Mouse (Mus musculus) bone marrow macrophage, adult 2 months (primary cell): ENCODE measurements at regions not wholly inside any gene's neighbourhood (a gene's known extent, or its start where the extent isn't known, plus 50 kb on each side); places are given as distances from the start of the nearest gene placed in this dataset.

Source experiments
- CTCF ChIP-seq: IDR thresholded peaks from 2 replicates; pipeline ENCODE4 v1.5.1; 2012; ENCODE audit warnings: low read depth, mild to moderate bottlenecking, low read length, moderate library complexity
- POLR2A ChIP-seq: IDR thresholded peaks from 2 replicates; pipeline ENCODE4 v1.6.1; 2012; ENCODE audit warnings: mild to moderate bottlenecking, low read depth, low read length, borderline replicate concordance

GRCm38 (mm10) chr17:48802673-48803072 is 129.5 kb upstream of the Lrfn2 start:
- no peak for TF ChIP-seq POLR2A
- TF ChIP-seq CTCF: no peak
